Mouse (Mus musculus) kidney, adult 2 months (tissue): ENCODE measurements around the gene Pik3r1. TPM values are rescaled to one million over a fixed set of nuclear protein-coding genes. Genes with fewer than 3 reads are reported as not detected.

ENCODE experiments used
- DNase-seq: peaks from one replicate; pipeline ENCODE4 v3.0.0; 2021
- H3K27ac ChIP-seq: fragments of 200-500 bp; 2 replicates; pipeline ENCODE4 v1.5.1; 2012; ENCODE audit warnings: low read depth, low read length, control low read depth, inconsistent platforms; ENCODE audit not compliant: insufficient read depth
- H3K27me3 ChIP-seq: fragments of 200-500 bp; replicated peaks from 2 replicates; pipeline ENCODE4 v1.6.1; 2012; ENCODE audit warnings: mild to moderate bottlenecking, moderate library complexity, low read length, inconsistent platforms; ENCODE audit not compliant: control insufficient read depth, insufficient read depth
- H3K36me3 ChIP-seq: fragments of 200-500 bp; 2 replicates; pipeline ENCODE4 v1.6.1; 2012; ENCODE audit warnings: mild to moderate bottlenecking, moderate library complexity, low read length, inconsistent platforms; ENCODE audit not compliant: control insufficient read depth, insufficient read depth
- H3K4me1 ChIP-seq: fragments of 200-500 bp; 2 replicates; pipeline ENCODE4 v1.6.1; 2011; ENCODE audit warnings: low read length; ENCODE audit not compliant: control insufficient read depth, insufficient read depth
- H3K4me3 ChIP-seq: fragments of 200-500 bp; 2 replicates; pipeline ENCODE4 v1.5.1; 2011; ENCODE audit warnings: mild to moderate bottlenecking, low read depth, low read length, control low read depth; ENCODE audit not compliant: insufficient read depth
- CTCF ChIP-seq: fragments of 200-500 bp; conservative IDR thresholded peaks from 2 replicates; pipeline ENCODE4 v1.5.1; 2011; ENCODE audit warnings: low read depth, mild to moderate bottlenecking, control low read depth, low read length, moderate library complexity, mixed read lengths; ENCODE audit not compliant: insufficient read depth, insufficient read length
- POLR2A ChIP-seq: fragments of 200-500 bp; IDR thresholded peaks from one replicate; pipeline ENCODE4 v1.6.1; 2011; ENCODE audit warnings: low read depth, low read length, control low read depth
- WGBS: fragments of 180-500 bp; shearing (Covaris S2); methylation state at CpG from one replicate; pipeline ENCODE4 v1.1.7; 2018; 5-methylcytosine and 5-hydroxymethylcytosine counted together
- polyA plus RNA-seq: library from polyadenylated mRNA; depleted of rRNA; stranded (reverse); fragments of >200 nt; gene quantifications from 2 replicates; pipeline ENCODE4 v1.2.3, GENCODE M21; 2012

Pik3r1 gene
- polyA plus RNA-seq, 1 experiment, result 21.2 TPM

GRCm38 (mm10) chr13:101709788-101710187, 58.2 kb downstream of the Pik3r1 start:
- no peaks in the 10 kb centered on the region for H3K27me3 ChIP-seq
- H3K4me3 ChIP-seq, result no peak overlapping the region
- 64% methylated on average over 3 of the region's 3 CpGs for WGBS
- H3K27ac ChIP-seq, result no peak overlapping the region
- DNase-seq, result no peak
- no peak for TF ChIP-seq POLR2A
- no peak for TF ChIP-seq CTCF
- H3K36me3 ChIP-seq, result peaks cover 1% of the 10 kb centered on the region; the same call in 1 of the 2 replicates
- H3K4me1 ChIP-seq, result peaks cover 18% of the 10 kb centered on the region

- DNase-seq, result no peak
- WGBS, result 87% methylated on average over 9 of the region's 9 CpGs
- Histone ChIP-seq H3K4me1 (peaks cover 3% of the 10 kb centered on the region; the same call in 1 of the 2 replicates), H3K27me3 (no peaks in the 10 kb centered on the region), H3K27ac (no peak overlapping the region), H3K36me3 (peaks cover 2% of the 10 kb centered on the region; the same call in 1 of the 2 replicates), H3K4me3 (no peak overlapping the region)
- no peak for TF ChIP-seq CTCF
- TF ChIP-seq POLR2A, result no peak
Measured at GRCm38 (mm10) chr13:101707226-101707625, 60.8 kb downstream of the Pik3r1 start.

GRCm38 (mm10) chr13:101706426-101706825, 61.6 kb downstream of the Pik3r1 start:
- H3K27ac ChIP-seq, result no peak overlapping the region
- no peak for TF ChIP-seq CTCF
- no peak for TF ChIP-seq POLR2A
- no peak for DNase-seq
- H3K4me3 ChIP-seq, result no peak overlapping the region
- H3K4me1 ChIP-seq, result peaks cover 3% of the 10 kb centered on the region; the same call in 1 of the 2 replicates
- WGBS, result 60% methylated on average over 7 of the region's 7 CpGs
- no peaks in the 10 kb centered on the region for H3K27me3 ChIP-seq
- peaks cover 6% of the 10 kb centered on the region; the same call in 1 of the 2 replicates for H3K36me3 ChIP-seq

GRCm38 (mm10) chr13:101702096-101702775, 65.8 kb downstream of the Pik3r1 start:
- Histone ChIP-seq H3K4me1 (peaks cover 8% of the 10 kb centered on the region; the same call in 1 of the 2 replicates), H3K36me3 (peaks cover 4% of the 10 kb centered on the region; the same call in 1 of the 2 replicates), H3K27me3 (no peaks in the 10 kb centered on the region), H3K4me3 (no peak overlapping the region), H3K27ac (no peak overlapping the region)
- WGBS, result 74% methylated on average over 14 of the region's 14 CpGs
- DNase-seq, result no peak
- TF ChIP-seq POLR2A, result no peak
- TF ChIP-seq CTCF, result no peak

- Histone ChIP-seq H3K36me3 (peaks cover 4% of the 10 kb centered on the region; the same call in 1 of the 2 replicates), H3K27me3 (no peaks in the 10 kb centered on the region), H3K27ac (no peak overlapping the region), H3K4me3 (no peak overlapping the region), H3K4me1 (peaks cover 10% of the 10 kb centered on the region; the same call in 1 of the 2 replicates)
- WGBS, result 84% methylated on average over 8 of the region's 8 CpGs
- DNase-seq, result no peak
- TF ChIP-seq POLR2A (no peak), CTCF (no peak)
Measured at GRCm38 (mm10) chr13:101701632-101702031, 66.4 kb downstream of the Pik3r1 start.

GRCm38 (mm10) chr13:101699742-101700141, 68.3 kb downstream of the Pik3r1 start:
- TF ChIP-seq POLR2A, result no peak
- TF ChIP-seq CTCF, result no peak
- Histone ChIP-seq H3K4me3 (no peak overlapping the region), H3K4me1 (peaks cover 22% of the 10 kb centered on the region; the same call in 1 of the 2 replicates), H3K36me3 (peaks cover 4% of the 10 kb centered on the region; the same call in 1 of the 2 replicates), H3K27ac (no peak overlapping the region), H3K27me3 (no peaks in the 10 kb centered on the region)
- WGBS, result 60% methylated on average over 5 of the region's 5 CpGs
- DNase-seq, result no peak

GRCm38 (mm10) chr13:101697966-101698365, 70.1 kb downstream of the Pik3r1 start:
- DNase-seq, result peak; percentile 68
- H3K36me3 ChIP-seq, result peaks cover 4% of the 10 kb centered on the region; the same call in 1 of the 2 replicates
- H3K4me3 ChIP-seq, result no peak overlapping the region
- H3K4me1 ChIP-seq, result peaks cover 26% of the 10 kb centered on the region; the same call in 1 of the 2 replicates
- H3K27me3 ChIP-seq, result no peaks in the 10 kb centered on the region
- TF ChIP-seq CTCF (0 out of 2 replicates have a peak, but pooled peaks have one; percentile 4), POLR2A (no peak)
- H3K27ac ChIP-seq, result peak overlapping the region; percentile 26; the same call in 1 of the 2 replicates
- 38% methylated on average over 5 of the region's 5 CpGs for WGBS
